Mouse (Mus musculus) cerebellum, adult 2 months (tissue): ENCODE data around the gene Fli1. TPM values are rescaled to one million over a fixed set of nuclear protein-coding genes. Genes with fewer than 3 reads are reported as not detected.

Source experiments
- DNase-seq, 2 experiments: peaks; one replicate each; pipeline ENCODE4 v3.0.0; 2021
- H3K27ac ChIP-seq: fragments of 200-500 bp; 2 replicates; pipeline ENCODE4 v1.5.1; 2012; ENCODE audit warnings: low read length, control low read depth, inconsistent platforms; ENCODE audit not compliant: insufficient read depth
- H3K27me3 ChIP-seq: fragments of 200-500 bp; 2 replicates; pipeline ENCODE4 v1.6.1; 2012; ENCODE audit warnings: inconsistent platforms, mild to moderate bottlenecking, low read length, moderate library complexity; ENCODE audit not compliant: control insufficient read depth, insufficient read depth
- H3K4me1 ChIP-seq: fragments of 200-500 bp; 2 replicates; pipeline ENCODE4 v1.6.1; 2011; ENCODE audit warnings: low read length; ENCODE audit not compliant: control insufficient read depth, insufficient read depth
- H3K4me3 ChIP-seq: fragments of 200-500 bp; replicated peaks from 2 replicates; pipeline ENCODE3; 2011; ENCODE audit warnings: mild to moderate bottlenecking, low read depth, low read length, control low read depth; ENCODE audit not compliant: insufficient read depth
- CTCF ChIP-seq: fragments of 200-500 bp; IDR thresholded peaks from 2 replicates; pipeline ENCODE4 v1.5.1; 2011; ENCODE audit warnings: low read depth, mild to moderate bottlenecking, control low read depth, low read length, moderate library complexity, borderline replicate concordance; ENCODE audit not compliant: insufficient read depth
- POLR2A ChIP-seq: fragments of 200-500 bp; IDR thresholded peaks from 2 replicates; pipeline ENCODE4 v1.6.1; 2011; ENCODE audit warnings: low read length, control low read depth, borderline replicate concordance; ENCODE audit not compliant: insufficient read depth
- WGBS: fragments of 180-500 bp; shearing (Covaris S2); methylation state at CpG from one replicate; pipeline ENCODE4 v1.1.7; 2018; 5-methylcytosine and 5-hydroxymethylcytosine counted together
- polyA plus RNA-seq: library from polyadenylated mRNA; depleted of rRNA; stranded (reverse); fragments of >200 nt; gene quantifications from 2 replicates; pipeline ENCODE4 v1.2.3, GENCODE M21; 2012

The Fli1 gene
- polyA plus RNA-seq, 1 experiment = 2.2 TPM

DNA sequence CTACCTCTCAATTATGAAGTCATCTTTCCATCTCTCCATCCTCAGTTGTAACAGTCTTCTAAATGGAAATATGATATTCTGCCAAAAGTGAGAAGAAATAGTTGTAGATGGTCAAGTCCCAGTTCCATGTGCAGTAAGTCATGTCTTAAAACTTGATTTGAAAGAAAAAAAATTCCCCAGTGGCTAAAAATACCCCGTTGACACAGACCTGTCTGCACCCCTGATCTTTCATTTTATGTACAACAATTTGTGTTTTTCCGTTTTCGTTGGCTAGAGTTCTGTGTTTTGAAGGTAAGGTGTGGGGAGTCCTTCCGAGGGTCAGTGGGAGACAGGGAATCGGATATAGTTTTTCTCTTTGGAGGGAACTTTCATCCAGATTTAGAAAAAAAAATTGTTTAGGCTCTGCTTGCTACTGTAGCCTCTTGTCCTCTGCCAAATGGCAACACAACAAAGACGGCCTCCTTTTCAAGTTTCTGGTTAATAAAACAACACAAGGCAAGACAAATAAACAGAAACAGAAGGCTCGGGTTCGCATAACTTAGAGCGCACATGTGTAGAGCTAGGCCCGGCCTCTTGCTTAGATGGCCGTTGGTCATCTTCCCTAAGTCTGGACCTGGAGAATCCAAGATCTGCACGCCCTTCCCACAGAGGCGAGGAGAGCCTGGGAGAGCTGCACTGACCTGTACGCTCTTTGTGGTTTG lies 18.7 kb upstream of the Fli1 start:
- Histone ChIP-seq H3K27ac (no peak overlapping the region), H3K4me1 (no peaks in the 10 kb centered on the region), H3K27me3 (no peaks in the 10 kb centered on the region), H3K4me3 (no peak overlapping the region)
- TF ChIP-seq CTCF (no peak), POLR2A (no peak)
- 94% methylated on average over 14 of the region's 14 CpGs for WGBS
- no peak for DNase-seq

DNA sequence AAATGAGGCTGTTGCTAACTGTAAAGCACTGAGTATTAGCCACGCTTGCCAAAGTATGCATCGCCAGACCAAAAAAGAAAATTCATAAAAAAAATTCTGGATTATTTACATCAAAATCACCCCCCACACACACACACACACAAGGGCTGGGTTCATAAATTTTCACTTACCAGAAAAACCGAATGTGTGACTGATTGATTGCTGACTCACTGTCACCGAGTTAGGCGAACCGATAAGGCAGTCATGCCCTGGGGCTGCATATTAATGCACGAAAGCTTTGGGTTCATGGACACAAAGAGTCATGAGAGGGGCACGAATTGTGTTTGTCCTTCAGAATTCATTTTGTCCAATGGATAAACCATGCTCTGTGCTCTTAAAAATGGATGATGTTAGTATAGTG lies 17.2 kb upstream of the Fli1 start:
- Histone ChIP-seq H3K27ac (no peak overlapping the region), H3K27me3 (no peaks in the 10 kb centered on the region), H3K4me1 (no peaks in the 10 kb centered on the region), H3K4me3 (no peak overlapping the region)
- TF ChIP-seq POLR2A = no peak
- no peak for TF ChIP-seq CTCF
- WGBS = 80% methylated on average over 8 of the region's 8 CpGs
- DNase-seq = no peak

DNA sequence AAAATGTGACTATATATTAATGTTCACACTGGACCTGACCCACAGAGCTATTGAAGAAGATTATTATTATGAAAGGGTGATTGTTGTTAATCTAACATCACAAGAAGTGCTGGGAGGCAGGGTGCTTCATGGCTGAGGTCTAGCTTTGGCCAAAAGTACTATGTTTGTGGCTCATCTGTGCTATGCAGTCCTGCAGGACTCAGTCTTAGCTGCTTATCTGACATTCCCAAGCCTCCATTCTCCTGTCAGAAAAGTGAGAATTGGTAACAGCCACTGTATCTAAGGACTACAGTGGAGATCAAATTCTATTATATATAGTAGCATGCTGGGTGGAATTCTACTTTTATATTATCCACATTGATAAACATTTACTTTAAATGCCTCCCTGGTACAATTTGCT lies 16.8 kb upstream of the Fli1 start:
- TF ChIP-seq CTCF = no peak
- no peaks in the 10 kb centered on the region for H3K4me1 ChIP-seq
- H3K27me3 ChIP-seq = no peaks in the 10 kb centered on the region
- no peak overlapping the region for H3K4me3 ChIP-seq
- no peak for DNase-seq
- no peak overlapping the region for H3K27ac ChIP-seq

DNA sequence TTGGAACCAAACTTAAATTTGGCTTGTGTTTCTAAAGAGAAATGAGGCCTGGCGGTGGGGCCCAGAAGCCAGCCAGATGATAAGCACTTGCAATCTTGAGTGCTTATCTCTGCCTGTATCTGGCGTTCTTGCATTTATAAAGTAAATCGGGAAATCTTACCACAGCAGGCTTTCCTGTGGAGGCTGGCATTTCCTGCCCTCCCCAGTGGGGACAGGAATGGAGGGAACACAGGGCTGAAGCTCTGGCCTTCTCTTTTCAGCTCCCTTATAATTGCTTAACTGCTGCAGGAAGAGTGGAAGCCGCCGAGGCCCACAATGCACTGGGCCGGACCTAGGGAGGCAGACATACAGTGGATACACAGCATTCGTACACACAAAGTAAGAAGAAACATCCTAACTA lies 13.7 kb upstream of the Fli1 start:
- WGBS = 90% methylated on average over 7 of the region's 7 CpGs
- no peak overlapping the region for H3K27ac ChIP-seq
- H3K4me3 ChIP-seq = no peak overlapping the region
- DNase-seq = no peak
- no peaks in the 10 kb centered on the region for H3K4me1 ChIP-seq
- no peaks in the 10 kb centered on the region for H3K27me3 ChIP-seq
- no peak for TF ChIP-seq POLR2A

DNA sequence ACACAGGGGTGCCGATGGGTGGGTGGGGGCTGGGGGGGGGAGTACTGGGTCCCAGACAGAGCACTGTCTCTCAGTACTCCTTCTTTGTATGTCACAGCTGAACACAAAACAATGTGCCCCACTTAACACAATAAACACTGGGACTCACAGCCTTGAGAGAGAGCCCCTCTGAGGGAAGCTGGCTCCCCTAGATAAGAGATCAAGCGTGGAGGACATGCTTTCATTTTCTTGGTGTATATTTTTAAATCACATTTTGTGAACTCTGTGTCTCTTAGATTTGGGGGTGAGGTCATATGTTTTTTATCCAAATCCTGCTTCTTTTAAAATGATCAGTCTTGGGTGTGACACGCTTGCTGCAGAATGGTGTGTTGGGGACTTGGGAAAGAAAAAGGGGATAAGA lies 12.6 kb upstream of the Fli1 start:
- Histone ChIP-seq H3K27me3 (no peaks in the 10 kb centered on the region; the same call in 1 of the 2 replicates), H3K27ac (no peak overlapping the region), H3K4me3 (no peak overlapping the region), H3K4me1 (no peaks in the 10 kb centered on the region)
- WGBS = 86% methylated on average over 3 of the region's 3 CpGs
- no peak for TF ChIP-seq CTCF
- TF ChIP-seq POLR2A = no peak
- DNase-seq = no peak

- no peak overlapping the region for H3K27ac ChIP-seq
- TF ChIP-seq CTCF (no peak), POLR2A (no peak)
- 21% methylated on average over 10 of the region's 10 CpGs for WGBS
- H3K27me3 ChIP-seq = no peaks in the 10 kb centered on the region; the same call in 1 of the 2 replicates
- no peak overlapping the region for H3K4me3 ChIP-seq
- no peaks in the 10 kb centered on the region for H3K4me1 ChIP-seq
- no peak for DNase-seq
Observed at GRCm38 (mm10) chr9:32550541-32550940, 7.9 kb upstream of the Fli1 start.

DNA sequence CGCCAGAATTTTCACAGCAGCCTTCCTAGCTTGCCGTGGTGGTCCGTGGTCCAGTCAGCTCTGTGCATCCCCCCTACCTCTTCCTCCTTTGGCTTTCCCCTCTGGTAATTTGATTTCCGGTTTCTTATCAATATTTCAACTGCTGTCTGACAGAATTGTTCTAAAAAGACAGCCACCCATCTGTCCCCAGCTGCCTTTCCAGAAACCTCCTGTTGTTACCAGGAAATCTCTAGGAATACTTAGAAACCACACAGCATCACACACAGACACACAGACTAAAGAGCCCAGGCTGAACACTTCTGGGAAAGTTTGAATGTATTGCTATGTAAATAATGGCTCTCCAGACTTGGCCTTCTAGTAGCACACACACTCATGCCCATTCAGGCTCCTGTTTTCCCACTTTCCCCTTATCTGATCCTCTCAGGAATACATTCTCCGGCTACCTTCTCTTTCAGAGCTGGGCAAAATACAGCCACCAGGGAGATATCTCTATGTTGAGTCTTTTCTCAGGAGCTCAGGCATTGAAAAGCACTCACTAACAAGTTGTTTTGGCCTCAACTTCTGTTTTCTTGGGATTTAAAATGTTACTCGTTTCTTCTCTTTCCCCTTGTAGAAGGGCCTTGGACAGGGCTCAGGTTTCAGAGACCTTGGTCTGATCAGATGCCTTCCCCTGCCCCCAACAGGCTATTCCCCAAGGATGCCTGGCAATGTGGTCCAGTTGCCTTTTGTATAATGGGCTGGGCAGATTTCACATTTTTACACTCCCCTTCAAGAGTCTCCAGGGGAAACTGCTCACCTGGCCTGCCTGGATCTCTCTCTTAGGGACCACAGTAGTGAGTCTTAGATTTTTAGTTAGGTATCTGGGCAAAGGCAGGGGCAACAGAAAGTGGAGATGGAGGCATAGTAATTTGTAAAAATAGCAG lies 7.1 kb upstream of the Fli1 start:
- H3K27me3 ChIP-seq = no peaks in the 10 kb centered on the region; the same call in 1 of the 2 replicates

DNA sequence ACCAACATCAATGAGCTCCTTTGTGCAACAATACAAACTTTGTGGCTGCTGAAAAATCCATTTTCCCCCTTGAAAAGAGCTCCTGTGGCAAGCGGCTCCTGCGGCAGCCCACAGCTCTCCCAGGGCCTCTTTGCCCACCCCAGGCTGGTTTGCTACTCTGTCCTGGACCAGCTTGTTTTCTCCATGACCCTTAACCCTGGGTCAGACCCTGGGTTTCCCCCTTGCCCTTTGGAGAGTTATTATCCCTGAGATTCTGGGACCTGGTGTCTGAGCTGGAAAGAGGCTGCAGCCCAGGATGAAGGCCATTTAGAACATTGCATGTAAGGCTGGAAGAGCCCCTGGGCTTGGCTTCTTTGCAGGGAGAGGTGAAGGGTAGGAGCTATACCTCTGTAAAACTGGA lies 4.1 kb upstream of the Fli1 start:
- no peak for DNase-seq
- WGBS = 66% methylated on average over 2 of the region's 2 CpGs
- no peak for TF ChIP-seq CTCF
- TF ChIP-seq POLR2A = no peak
- Histone ChIP-seq H3K4me3 (no peak overlapping the region), H3K27me3 (peaks cover 4% of the 10 kb centered on the region; the same call in 1 of the 2 replicates), H3K27ac (no peak overlapping the region), H3K4me1 (no peaks in the 10 kb centered on the region)

More for the DNA sequence above, 7.1 kb upstream of the Fli1 start:
- TF ChIP-seq CTCF = no peak
- TF ChIP-seq POLR2A = no peak
- no peak for DNase-seq
- no peaks in the 10 kb centered on the region for H3K4me1 ChIP-seq
- no peak overlapping the region for H3K4me3 ChIP-seq
- H3K27ac ChIP-seq = no peak overlapping the region
- WGBS = 45% methylated on average over 6 of the region's 6 CpGs
